ENCODE assay signal across 19 mouse cellular contexts in genomic region chr3:55612459-55613115, GRCm38 (mm10).
A peak's percentile ranks its signal among the peaks of the same experiment; 100 is the strongest.
DNase-seq lines count a peak whose midpoint lies in the region; ATAC-seq lines count a peak whose summit lies in the region.
"Had no signal": no experiment of that assay in that cellular context is flagged by ENCODE, and none has a peak within 500 bp of the region (broad histone marks: within the 10 kb centered on the region; RNA-seq: fewer than 3 reads in every experiment).

No protein-coding gene starts in this region.

- H3K27me3 ChIP-seq in lung, embryonic 15.5 days: no peaks in the 10 kb centered on the region
- H3K27me3 ChIP-seq in embryonic facial prominence, embryonic 10.5 days (replicated peaks; ENCODE audit: low read depth, poor library complexity, severe bottlenecking): peaks cover 4% of the 10 kb centered on the region; the same call in 1 of the 2 replicates
- no peaks in the 10 kb centered on the region for H3K27me3 ChIP-seq in embryonic facial prominence, embryonic 15.5 days
- H3K27me3 ChIP-seq in limb, embryonic 15.5 days: no peaks in the 10 kb centered on the region
- H3K27me3 ChIP-seq: heart, embryonic 13.5 days had no signal

- 0 out of 2 replicates have a peak, but pooled peaks cover 3% of the 10 kb centered on the region for H3K4me1 ChIP-seq in lung, embryonic 15.5 days
- H3K4me1 ChIP-seq in embryonic facial prominence, embryonic 10.5 days: peaks cover 36% of the 10 kb centered on the region
- peaks cover 13% of the 10 kb centered on the region; the same call in 1 of the 2 replicates for H3K4me1 ChIP-seq in embryonic facial prominence, embryonic 15.5 days
- H3K4me1 ChIP-seq in limb, embryonic 15.5 days: peaks cover 13% of the 10 kb centered on the region
- H3K4me1 ChIP-seq: heart, embryonic 13.5 days had no signal

- 35% methylated on average over 5 of the region's 5 CpGs for WGBS in lung, embryonic 15.5 days
- WGBS in embryonic facial prominence, embryonic 10.5 days: 15% methylated on average over 5 of the region's 5 CpGs
- 22% methylated on average over 5 of the region's 5 CpGs for WGBS in embryonic facial prominence, embryonic 15.5 days
- WGBS in limb, embryonic 15.5 days: 24% methylated on average over 5 of the region's 5 CpGs

- peak; percentile 46; the same call in 1 of the 2 replicates for ATAC-seq in lung, embryonic 15.5 days (ENCODE audit: borderline replicate concordance, extremely low read depth, low FRiP score, low TSS enrichment)
- peak; percentile 60; the same call in 1 of the 2 replicates for ATAC-seq in embryonic facial prominence, embryonic 15.5 days (ENCODE audit: insufficient number of reproducible peaks, low FRiP score, low TSS enrichment, low read depth)
- no peak for ATAC-seq in limb, embryonic 15.5 days (ENCODE audit: insufficient number of reproducible peaks, low FRiP score, low TSS enrichment, low read depth)

- no peaks in the 10 kb centered on the region for H3K36me3 ChIP-seq in lung, embryonic 15.5 days
- no peaks in the 10 kb centered on the region for H3K36me3 ChIP-seq in embryonic facial prominence, embryonic 10.5 days (replicated peaks)
- H3K36me3 ChIP-seq in embryonic facial prominence, embryonic 15.5 days: no peaks in the 10 kb centered on the region
- no peaks in the 10 kb centered on the region for H3K36me3 ChIP-seq in limb, embryonic 15.5 days
- H3K36me3 ChIP-seq: heart, embryonic 13.5 days had no signal

- H3K27ac ChIP-seq in lung, embryonic 15.5 days: no peak overlapping the region
- peak overlapping the region; percentile 82 for H3K27ac ChIP-seq in embryonic facial prominence, embryonic 10.5 days (replicated peaks)
- H3K27ac ChIP-seq in embryonic facial prominence, embryonic 15.5 days (replicated peaks): peak overlapping the region; percentile 78
- 0 out of 2 replicates have a peak overlapping the region, but pooled peaks have one; percentile 35 for H3K27ac ChIP-seq in limb, embryonic 15.5 days
- H3K27ac ChIP-seq: heart, embryonic 13.5 days; liver, embryonic 14.5 days had no signal

- H3K9me3 ChIP-seq in lung, embryonic 15.5 days: no peaks in the 10 kb centered on the region
- no peaks in the 10 kb centered on the region for H3K9me3 ChIP-seq in embryonic facial prominence, embryonic 10.5 days
- no peaks in the 10 kb centered on the region for H3K9me3 ChIP-seq in embryonic facial prominence, embryonic 15.5 days (replicated peaks)
- no peaks in the 10 kb centered on the region for H3K9me3 ChIP-seq in limb, embryonic 15.5 days
- H3K9me3 ChIP-seq: heart, embryonic 13.5 days had no signal

- H3K4me2 ChIP-seq in lung, embryonic 15.5 days: no peak overlapping the region
- H3K4me2 ChIP-seq in embryonic facial prominence, embryonic 15.5 days (replicated peaks): peak overlapping the region; percentile 17; the same call in 1 of the 2 replicates
- H3K4me2 ChIP-seq in limb, embryonic 15.5 days: no peak overlapping the region
- H3K4me2 ChIP-seq: heart, embryonic 13.5 days had no signal

- H3K9ac ChIP-seq in lung, embryonic 15.5 days: no peak overlapping the region
- H3K9ac ChIP-seq in embryonic facial prominence, embryonic 15.5 days: no peak overlapping the region
- no peak overlapping the region for H3K9ac ChIP-seq in limb, embryonic 15.5 days
- H3K9ac ChIP-seq: heart, embryonic 13.5 days; liver, embryonic 14.5 days had no signal

- DNase-seq in lung, postnatal 36 days: no peak
- DNase-seq in embryonic facial prominence, embryonic 10.5 days (ENCODE audit: low spot score): peak; percentile 73
- DNase-seq in gastrocnemius, postnatal 25 days: no peak
- DNase-seq in adrenal gland, postnatal 14 days: no peak
- DNase-seq: adrenal gland, adult 8-10 months; cerebellum, adult 11 months; cerebellum, postnatal 10 days; heart, adult 18-20 months; heart, postnatal 36 days; kidney, adult 8-10 months; lung, postnatal 10 days; retina, postnatal 1 day; right cerebral cortex, postnatal 4 days had no signal

- H3K4me3 ChIP-seq in lung, embryonic 15.5 days: no peak overlapping the region
- H3K4me3 ChIP-seq in embryonic facial prominence, embryonic 10.5 days: no peak overlapping the region; the same call in 1 of the 2 replicates
- no peak overlapping the region for H3K4me3 ChIP-seq in embryonic facial prominence, embryonic 15.5 days (replicated peaks)
- H3K4me3 ChIP-seq in limb, embryonic 15.5 days: no peak overlapping the region
- H3K4me3 ChIP-seq: heart, embryonic 13.5 days; megakaryocyte, embryonic 14.5 days had no signal
